Mouse (Mus musculus): ENCODE measurements around the gene Kpna4. TPM values are rescaled to one million over a fixed set of nuclear protein-coding genes. Genes with fewer than 3 reads are reported as not detected.

The Kpna4 gene
- total RNA-seq (2021) = 10 to 100 TPM; 57.2 to 60.5 TPM
- long read RNA-seq, experiment 1, full-length matches to known transcripts = 29 of 34 reads
- long read RNA-seq, experiment 1, partial matches to known transcripts = 3 of 34 reads
- long read RNA-seq, experiment 1, other reads (novel, unspliced or antisense) = 2 of 34 reads
- long read RNA-seq, experiment 2, full-length matches to known transcripts = 40 of 42 reads
- long read RNA-seq, experiment 2, partial matches to known transcripts = 1 of 42 reads
- long read RNA-seq, experiment 2, other reads (novel, unspliced or antisense) = 1 of 42 reads

DNA sequence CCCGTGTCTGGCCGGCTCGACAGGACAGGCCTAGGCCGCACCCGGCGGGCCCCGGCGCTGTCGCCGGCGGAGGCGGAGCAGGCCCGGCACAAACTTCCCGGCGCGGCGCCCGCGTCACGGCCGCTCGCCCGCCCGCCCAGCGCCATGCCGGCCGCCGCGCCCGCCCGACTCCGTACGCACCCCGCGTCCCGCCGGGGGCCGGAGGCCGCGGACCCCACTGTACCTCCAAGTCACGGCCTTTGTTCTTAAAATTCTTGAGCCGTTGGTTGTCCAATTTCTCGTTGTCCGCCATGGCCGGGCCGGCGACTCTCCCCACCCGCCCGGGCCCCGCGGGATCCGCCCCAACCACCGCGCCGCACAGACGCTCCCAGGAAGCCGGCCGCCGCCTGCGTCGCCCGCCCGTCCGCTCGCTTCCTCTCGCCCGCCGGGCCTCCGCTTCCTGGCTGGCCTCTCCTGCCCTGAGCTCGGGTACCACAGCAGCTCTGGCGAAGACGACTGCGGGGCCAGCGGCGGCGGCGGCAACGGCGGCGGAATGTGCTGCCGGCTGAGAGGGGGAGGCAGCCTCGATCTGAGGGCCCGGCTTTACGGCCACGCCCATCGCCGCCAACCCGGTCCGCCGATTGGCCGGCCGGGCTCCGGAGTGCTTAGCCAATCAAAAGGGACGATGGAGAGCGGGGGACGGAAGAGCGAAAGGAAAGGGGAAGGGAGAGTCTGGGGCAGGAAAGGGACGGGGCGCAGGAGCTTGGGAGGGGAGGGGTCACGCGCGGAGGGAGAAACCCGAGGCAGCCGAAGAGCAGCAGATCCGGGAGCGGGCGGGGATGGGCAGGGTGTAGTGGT is at the start of gene Kpna4:
TSS of gene Kpna4 (minus strand) at position 605 of the 837 bp plus-strand sequence.
- DNase-seq (ENCODE audit: low spot score in 2 of 2) = peak; percentile 90 to 91

DNA sequence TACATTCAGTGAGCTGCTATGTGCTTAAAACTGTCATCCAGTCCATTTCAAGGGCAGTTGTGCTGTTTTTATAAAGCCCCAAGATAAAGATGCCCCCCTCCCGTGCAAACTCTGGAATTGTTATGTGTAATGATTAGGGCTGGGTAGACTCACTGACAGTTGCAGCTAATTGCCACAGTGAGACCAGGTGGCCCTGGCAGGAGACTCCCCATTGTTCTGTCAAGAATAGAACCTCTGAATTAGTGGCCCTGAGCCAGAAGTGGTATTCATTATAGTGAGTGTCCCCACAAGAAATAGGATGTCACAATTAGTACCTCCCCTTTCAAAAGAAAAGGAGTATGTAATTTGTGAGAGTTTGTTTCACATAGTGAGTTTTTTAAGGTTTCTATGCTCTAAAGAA is 48.3 kb upstream of the Kpna4 start:
- no peak for DNase-seq (ENCODE audit: low spot score in 2 of 2)

DNA sequence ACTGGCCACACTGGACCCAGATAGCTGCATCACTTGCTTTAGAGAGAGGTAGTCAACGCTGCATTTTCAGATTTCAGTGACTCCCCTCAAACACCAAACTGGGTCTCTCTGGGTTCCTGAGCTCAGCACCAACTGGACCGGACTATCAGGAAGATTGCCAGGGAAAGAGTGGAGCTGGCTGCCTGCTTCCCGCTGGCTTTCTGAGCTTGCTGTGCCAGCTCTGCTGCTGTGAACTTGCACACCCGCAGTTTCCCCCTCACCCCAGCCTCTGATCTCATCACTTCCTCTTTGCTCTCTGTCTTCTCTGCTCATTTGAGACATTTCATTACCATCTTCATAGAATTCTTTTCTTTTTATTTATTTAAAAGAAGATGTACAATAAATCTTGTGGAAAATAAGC is 44.2 kb upstream of the Kpna4 start:
- DNase-seq (ENCODE audit: low spot score in 2 of 2) = no peak

DNA sequence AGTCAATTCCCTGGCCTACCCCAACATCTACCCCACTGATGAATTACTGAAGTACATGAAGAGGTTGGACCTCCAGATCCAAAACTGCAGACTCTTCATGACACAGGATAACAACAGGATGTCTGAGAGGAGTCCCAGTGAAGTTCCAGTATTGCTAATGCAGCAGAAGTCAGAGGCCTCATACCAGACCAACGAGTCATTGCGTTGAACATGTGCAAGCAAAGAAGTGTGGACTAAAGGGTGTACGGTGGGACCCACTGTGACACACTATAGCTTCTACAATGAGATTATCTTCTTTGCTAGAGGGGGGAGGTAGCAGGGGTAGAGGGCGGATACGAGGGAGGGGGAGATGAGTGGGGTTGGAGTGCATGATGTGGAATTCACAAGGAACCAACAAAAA is 42.9 kb upstream of the Kpna4 start:
- DNase-seq (ENCODE audit: low spot score in 2 of 2) = no peak

DNA sequence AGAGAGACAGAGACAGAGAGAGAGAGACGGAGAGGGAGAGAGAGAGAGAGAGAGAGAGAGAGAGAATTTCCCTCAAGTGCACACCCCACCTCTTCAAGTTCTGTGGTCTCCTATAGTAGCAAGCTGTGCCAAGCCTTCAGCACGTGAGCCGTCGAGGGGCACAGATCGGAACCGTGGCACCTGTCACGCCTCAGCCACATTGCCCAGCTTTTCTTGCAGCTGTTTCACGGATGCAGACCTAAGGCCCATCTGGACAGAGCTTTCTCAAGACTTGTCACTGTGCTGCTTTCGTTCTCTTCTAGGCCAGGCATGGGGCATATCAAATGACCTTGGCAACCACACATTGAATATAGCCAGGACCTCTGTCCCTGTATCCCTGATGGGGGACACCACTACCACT is 41.8 kb upstream of the Kpna4 start:
- no peak for DNase-seq (ENCODE audit: low spot score in 2 of 2)

DNA sequence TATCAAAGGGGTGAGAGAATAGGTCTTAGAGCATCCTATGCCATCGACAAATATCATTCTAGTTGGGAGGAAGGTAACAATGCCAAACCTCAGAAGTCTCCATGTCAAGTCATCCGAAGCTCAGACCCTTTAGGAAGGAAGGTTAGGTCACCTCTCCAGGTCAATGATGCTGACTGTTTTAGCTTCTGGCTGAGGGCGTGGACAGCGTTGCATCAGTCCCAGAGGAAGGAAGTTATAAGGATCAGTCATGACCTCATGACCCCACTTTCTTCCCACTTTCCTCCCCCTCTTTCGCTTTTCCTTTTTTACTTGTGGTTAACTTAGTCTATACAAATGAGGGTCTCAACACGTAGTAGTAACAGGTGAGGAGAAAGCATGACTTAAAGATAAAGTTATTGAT is 36.1 kb upstream of the Kpna4 start:
- DNase-seq (ENCODE audit: low spot score in 2 of 2) = no peak

DNA sequence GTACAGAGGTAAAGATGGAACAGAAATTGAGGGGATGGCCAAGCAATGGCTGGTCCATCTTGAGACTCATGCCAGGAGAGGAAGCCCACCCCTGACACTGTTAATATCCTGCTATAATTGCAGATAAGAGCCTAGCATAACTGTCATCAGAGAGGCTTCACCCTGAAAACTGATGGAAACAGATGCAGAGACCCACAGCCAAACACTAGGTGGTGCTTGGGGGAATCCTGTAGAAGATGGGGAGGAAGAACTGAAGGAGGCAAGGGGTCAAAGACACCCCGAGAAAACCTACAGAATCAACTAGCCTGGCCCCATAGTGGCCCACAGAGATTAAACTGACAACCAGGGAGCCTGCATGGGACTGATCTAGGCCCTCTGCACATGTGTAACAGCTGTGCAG is 33.5 kb upstream of the Kpna4 start:
- no peak for DNase-seq (ENCODE audit: low spot score in 2 of 2)

DNA sequence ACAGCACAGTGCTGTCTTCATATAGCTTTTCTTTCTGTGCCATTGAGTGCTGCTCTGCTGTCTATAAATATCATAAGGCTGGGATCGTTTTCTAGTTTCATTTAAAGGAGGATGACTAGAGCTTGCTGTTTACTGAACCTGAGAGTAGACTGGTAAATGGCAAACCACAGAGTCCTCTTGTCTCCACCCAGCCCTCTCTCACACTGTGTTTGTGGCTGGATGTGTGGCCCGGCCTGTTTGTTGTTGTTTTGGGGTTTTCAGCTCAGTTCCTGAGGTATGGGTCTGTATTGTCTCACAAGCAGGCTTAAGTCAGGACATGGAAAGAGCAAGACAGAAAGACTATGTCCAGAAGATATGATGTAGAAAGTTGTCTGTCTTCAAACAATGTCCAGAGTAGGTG is 32.6 kb upstream of the Kpna4 start:
- DNase-seq (ENCODE audit: low spot score in 2 of 2) = no peak

DNA sequence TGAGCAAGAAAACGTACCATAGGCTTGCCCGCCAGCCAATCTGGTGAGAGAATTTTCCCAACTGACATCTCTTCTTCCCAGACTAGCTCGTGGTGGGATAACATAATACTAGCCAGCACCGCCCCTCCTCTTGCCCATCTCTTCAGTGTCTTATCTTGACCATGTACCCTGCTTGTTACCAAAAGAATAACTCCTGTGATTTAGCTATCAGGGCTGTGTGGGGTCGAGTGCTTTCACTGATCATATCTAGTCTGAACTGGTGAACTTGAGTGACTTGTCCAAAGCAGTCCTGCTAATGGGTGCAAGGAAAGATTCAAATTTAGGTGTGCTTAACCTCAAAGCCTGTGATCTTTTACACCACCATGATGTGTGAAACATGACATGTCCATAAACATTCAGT is 31.0 kb upstream of the Kpna4 start:
- no peak for DNase-seq (ENCODE audit: low spot score in 2 of 2)

DNA sequence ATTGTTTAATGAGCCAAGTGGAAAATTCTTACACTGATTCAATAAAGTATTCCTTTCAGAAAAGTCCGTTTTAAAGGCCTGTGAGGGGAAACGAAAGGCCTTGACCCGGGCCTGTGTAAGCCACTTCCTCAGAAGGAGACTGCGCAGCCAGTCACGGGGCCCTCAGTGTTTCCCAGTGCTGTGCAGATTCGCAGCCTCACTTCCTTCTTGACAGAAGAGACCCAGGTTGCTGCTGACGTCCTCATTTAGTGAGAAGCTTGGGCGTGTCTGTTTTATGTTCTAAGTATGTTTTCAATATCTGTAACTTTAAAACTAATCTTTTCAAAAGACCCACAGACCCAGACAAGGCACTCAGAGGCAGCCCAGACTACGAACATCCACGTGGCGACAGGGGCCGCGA is 29.6 kb upstream of the Kpna4 start:
- peak in 1 of 2 experiments; percentile 16 for DNase-seq (ENCODE audit: low spot score in 2 of 2)

DNA sequence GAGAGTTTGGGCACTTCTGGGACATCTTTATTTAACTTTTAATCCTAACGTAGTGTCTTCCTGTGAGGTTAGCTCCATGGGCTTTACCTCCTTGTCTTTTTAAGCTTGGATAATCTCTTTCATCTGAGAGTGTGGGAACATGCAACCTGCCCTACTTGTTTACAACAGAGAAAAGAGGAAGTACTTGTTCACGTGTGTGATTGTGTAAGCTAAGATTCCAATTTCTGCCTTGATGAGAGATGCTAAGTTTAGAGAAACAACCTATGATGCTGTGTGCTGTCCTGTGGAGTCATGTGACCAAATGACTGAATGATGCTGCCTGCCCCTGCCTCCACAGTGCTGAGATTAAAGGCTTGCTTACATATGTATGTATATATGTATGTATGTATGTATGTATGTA is 27.8 kb upstream of the Kpna4 start:
- no peak for DNase-seq (ENCODE audit: low spot score in 2 of 2)

DNA sequence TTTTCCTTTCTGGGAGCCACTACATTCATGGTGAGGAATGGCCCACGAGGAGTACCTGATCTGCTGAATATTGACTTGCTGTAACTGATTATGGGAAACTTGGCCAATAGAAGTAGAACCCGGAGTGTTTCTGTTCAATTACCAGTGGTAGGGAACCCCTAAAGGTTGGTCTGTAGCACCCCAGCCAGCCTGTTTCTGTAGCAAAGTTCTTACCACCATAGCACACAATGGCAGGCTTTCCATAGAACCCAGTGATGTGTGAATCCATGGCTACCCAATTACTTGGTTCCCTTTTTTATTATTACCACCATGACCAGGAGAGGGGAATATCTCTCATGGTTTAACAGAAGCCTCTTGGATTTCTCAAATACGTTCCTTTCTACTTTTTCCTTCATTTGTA is 24.0 kb upstream of the Kpna4 start:
- no peak for DNase-seq (ENCODE audit: low spot score in 2 of 2)

DNA sequence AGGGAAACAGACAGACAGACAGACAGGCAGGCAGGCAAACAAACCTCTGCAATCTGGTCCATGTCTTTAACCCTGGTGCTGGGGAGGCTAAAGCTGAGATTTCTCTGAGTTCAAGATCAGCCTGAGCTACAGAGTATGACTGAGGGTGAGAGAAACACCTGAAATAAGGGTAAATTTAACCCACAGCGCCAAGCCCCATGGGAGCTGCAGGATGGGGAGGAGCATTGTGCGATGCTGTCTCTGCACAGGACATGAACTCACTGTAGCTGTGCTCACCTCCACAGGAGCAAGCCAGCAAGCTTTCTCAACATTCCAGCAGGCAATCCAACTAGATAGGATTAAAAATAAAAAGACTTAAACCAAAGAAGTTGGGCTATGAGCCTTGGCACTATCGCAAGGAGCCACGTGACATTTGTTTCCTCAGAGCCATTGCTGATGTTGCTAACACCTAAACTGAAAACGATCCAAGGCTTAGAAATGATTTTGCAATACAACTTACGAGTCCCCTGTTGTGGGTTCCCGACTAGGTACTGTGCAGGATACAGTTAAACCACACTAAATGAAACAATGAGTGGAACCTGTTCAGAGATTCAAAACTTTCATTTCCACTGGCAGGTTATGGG is 15.6 kb upstream of the Kpna4 start:
- no peak for DNase-seq (ENCODE audit: low spot score in 2 of 2)

DNA sequence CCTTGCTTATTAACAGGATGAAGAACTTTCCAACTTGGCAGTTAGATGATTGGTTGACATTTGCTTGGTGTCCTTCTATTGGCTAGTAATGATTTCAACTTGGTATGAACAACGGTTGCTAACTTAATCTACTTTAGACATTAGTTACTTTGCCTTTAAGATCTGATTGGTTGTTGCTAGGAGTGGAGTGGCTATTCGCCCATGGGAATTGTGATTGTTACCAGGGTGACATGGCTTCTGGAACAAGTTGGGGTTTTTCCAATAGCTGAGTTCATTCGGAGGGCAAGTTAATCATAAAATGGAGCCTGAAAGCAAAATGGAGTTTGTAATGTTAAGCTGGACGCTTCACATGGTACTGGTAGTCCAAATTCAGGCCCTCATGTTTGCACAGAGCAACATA is 13.9 kb upstream of the Kpna4 start:
- no peak for DNase-seq (ENCODE audit: low spot score in 2 of 2)

DNA sequence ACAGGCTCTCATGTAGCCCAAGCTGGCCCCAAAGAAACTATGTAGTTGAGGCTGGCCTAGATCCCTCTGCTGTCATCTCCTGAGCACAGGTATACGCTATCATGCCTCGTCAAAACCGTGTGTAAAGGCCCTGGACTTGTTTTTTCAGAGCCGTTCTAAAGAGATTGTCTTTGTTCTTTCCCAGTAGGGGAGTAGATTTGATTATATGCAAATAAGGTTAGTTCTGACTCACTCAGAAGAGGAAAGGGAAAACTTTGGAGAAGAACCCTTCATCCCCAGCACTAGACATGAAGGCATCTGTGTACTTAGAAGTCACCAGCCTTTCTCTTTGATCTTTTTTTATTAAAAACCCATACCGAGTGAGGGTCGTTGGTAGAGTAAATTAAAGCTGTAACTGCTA is 9.1 kb upstream of the Kpna4 start:
- no peak for DNase-seq (ENCODE audit: low spot score in 2 of 2)

DNA sequence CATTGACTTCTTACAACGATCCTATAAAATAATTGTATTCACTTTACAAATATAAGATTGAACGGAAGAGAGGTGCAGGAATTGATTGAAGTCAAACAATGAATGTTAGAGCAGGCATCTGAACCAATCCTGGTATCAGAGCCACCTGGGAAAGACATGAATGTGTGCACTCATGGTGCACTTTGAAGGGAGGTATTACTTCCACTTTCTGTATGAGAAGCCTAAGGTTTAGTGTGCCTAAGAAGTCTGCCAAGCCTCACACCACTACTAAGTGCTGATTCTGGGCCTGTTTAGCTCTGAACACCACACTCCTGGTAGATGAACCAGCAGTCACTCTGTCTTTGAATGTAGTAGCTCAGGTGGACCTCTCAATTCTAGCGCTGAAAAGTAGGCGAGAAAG is 4.1 kb upstream of the Kpna4 start:
- no peak for DNase-seq (ENCODE audit: low spot score in 2 of 2)

DNA sequence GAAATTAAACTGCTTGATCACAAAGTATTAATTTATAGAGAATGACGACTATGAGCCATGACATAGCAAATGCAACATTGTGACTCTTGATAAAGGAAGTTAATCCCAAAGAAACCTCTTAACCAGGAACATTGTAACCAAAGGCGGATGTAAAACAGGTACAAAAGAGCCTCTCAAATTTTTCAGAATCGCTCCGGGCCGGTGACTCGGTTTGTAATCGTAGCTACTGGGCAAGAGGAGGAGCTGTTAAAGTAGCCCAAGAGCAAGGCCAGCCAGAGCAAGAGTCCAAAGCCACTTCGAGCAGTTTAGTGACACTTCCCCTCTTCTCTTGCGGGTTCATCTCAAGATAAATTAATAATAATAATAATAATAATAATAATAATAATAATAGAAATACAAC is 780 bp upstream of the Kpna4 start:
- DNase-seq (ENCODE audit: low spot score in 2 of 2) = no peak

DNA sequence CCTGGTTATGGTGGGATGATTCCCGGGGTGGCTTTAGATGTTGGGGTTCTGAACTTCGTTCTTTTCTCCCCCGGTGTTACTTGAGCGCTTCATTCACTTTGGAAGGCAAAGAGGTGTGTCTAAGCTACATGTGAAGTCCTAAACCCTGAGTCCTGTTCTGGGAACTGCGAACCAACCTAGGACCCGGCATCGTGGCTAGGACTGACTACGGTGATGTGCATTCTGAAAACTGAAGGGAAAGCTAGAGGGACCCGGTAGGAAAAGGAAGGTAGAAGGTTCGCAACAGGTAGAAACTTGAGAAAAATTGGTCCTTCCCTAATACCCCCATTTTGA is 399 bp upstream of the Kpna4 start:
- no peak for DNase-seq (ENCODE audit: low spot score in 2 of 2)

DNA sequence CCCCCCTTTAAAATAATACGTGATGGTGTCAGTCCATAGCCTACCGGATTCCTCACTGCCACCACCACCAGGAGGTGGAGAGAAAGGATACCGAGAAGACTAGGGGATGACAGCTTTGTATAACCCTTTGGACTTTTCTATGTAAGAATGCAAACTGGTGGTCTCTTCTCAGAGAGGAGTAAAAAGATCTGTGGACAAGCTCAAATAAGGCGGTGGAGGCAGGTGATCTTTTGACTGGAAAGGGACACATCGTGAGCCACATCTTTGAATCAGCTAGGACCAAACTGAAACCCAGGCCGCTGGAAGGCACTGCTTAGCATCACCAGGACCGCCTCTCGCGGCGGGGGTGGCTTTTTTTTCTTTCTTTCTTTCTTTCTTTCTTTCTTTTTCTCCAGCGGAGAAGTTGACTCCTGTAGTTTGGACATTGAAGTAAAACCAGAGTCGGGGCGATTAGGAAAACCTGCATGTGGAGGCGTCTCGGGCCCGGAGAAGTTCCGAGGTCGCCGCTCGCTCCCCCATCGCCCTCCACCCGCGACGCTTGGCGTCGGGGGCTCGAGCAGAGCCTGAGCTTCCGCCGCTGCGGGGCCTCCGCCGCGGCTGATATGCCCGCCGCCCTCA is 913 bp downstream of the Kpna4 start:
- peak in 1 of 2 experiments; percentile 15 for DNase-seq (ENCODE audit: low spot score in 2 of 2)

DNA sequence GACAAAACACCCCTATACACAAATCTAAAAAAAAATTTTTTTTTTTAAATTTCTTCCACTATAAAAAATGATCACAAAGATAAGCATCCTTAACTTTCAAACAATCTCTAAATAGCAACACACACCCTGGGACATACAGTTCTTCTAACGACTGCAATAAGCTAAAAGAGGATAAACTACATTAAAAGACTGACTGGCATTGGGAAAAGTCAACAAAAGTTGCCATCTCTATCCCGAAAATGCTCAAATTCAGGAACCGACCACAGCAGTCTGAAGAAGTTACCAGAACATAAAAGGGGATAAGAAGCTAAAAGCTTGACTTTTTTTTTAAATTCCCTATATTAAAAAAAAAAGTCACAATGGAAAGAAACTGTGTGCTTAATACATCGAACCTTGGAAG is 1.5 kb downstream of the Kpna4 start:
- no peak for DNase-seq (ENCODE audit: low spot score in 2 of 2)

DNA sequence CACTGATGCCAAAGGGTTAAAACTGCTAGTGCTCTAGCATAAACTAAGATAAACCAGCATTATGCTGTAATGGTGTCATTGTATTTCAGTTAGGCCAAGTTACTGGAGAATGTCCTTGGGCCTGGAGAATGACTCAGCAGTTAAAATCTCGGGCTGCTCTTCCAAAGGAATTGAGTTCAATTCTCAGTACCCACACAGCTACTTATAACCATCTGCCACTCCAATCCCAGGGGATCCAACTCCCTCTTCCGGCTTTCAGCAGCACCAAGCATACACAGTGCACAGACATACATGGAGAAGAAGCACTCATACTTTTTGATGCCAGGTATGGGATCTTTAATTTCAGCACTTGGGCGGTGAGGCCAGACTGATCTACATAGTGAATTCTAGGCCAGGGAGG is 8.1 kb downstream of the Kpna4 start:
- DNase-seq (ENCODE audit: low spot score in 2 of 2) = no peak

DNA sequence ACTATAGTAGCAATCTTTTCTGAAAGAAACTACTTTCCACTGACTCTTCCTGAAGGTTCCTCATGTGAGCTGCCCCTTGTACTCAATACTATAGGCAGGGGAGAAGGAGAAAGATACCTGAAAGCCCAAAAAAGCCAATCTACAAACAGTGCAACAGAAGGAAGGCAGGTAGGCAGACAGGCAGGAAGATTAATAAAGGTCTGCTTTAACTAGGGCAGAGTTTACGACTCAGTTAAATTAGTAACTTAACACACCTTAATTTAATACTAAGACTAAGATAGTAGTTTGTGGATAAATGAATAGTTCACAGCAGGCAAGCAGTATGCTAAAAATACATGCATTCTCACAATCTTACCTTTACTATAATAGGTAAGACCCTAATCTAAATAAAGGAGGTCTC is 12.2 kb downstream of the Kpna4 start:
- no peak for DNase-seq (ENCODE audit: low spot score in 2 of 2)

All from gastrocnemius, postnatal 4 days (tissue).